Mouse (Mus musculus) bone marrow, adult 2 months (tissue): ENCODE results near the gene Fam71f1.

Experiments used
- CTCF ChIP-seq: fragments of 200-500 bp; IDR thresholded peaks from 2 replicates; pipeline ENCODE4 v1.5.1; 2011; ENCODE audit warnings: low read length, control low read depth; ENCODE audit not compliant: control insufficient read depth, insufficient read depth
- POLR2A ChIP-seq: fragments of 200-500 bp; IDR thresholded peaks from 2 replicates; pipeline ENCODE4 v1.6.1; 2011; ENCODE audit warnings: low read depth, mild to moderate bottlenecking, control low read depth, low read length, borderline replicate concordance; ENCODE audit not compliant: control insufficient read depth

DNA sequence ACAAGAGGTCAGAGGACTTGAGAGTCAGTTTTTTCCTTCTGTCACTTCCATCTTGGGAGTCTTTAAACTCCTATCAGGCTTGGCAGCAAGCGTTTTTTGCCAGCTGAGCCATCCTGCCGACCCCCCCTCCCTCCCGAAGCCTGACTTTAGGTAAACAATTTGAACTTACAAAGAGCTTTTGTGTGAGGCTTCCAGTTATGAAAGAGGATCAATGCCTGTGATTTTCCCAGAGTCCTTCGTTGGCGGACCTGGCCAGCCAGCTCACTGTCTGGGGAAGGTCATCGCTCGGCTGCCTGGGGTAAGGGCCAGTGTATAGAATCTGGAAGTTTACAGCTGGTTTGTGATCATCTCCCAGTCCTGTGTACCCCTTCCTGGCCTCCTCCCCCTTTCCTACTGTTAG lies 38.3 kb upstream of the Fam71f1 start:
- no peak for TF ChIP-seq POLR2A
- no peak for TF ChIP-seq CTCF
